Mouse (Mus musculus): ENCODE results near the gene Padi1. TPM values are rescaled to one million over a fixed set of nuclear protein-coding genes. Genes with fewer than 3 reads are reported as not detected.
A peak's percentile ranks its signal among the peaks of the same experiment; 100 is the strongest.

The Padi1 gene
- total RNA-seq, 2 experiments from 2014 or later: not detected

DNA sequence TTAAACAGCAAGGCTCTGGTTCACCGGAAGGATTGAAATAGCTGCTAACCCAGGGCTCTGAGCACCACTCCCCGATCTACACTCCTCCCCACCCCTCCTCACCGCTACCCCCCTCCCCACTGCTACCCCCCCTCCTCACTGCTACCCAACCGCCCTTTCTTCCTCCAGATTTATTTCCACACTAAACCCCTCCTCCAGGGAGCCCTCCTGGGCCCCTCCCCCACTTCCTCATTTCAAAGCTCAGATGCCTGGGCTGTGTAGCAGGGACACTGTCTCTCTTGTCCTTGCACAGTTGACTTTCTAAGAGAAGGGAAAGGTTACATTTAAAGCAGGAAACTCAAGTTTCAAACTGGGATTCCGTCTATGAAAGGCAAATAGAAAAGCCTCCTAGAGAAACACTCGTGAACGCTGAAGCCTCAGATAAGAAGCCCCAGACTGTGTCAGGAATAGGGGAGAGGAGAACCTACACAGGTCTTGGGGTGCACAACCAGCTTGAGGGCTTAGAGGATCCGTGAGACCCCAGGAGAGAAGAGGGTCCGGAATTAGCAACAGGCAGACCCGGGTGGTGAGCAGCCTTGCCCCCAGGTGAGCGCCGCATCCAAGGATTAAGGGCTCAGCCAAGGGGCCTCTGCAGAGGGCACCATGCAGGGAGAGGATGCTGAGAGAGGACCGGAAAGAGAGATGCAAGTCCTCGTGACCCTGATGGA lies 23.1 kb upstream of the Padi1 start:
- ATAC-seq (replicated peaks; ENCODE audit: low FRiP score, poor library complexity, severe bottlenecking): no peak

- peak; percentile 37; the same call in 1 of the 2 replicates for ATAC-seq (replicated peaks; ENCODE audit: low FRiP score, poor library complexity, severe bottlenecking)
These were observed 16.6 kb upstream of the Padi1 start for GRCm38 (mm10) chr4:140862036-140862650.

DNA sequence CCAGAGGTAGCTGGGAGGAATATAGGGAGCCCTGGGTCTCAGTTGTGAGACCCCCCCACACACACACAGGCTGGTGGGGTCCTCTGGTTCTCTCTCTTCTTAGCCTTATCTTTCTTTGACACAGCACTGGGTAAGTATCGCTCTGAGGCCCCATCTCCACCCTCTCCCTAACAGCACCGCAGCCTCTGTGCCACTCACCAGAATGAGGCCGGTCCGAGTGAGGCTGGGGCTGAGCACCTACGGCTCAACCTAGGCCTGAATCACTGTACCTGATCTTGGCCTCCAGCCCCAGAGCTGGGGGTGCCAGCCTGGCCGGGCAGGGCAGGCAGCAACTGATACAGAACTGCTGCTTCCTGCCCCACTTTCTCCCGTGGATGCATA lies 15.2 kb upstream of the Padi1 start:
- ATAC-seq (replicated peaks; ENCODE audit: low FRiP score, poor library complexity, severe bottlenecking): peak; percentile 59

- peak; percentile 80 for ATAC-seq (replicated peaks; ENCODE audit: low FRiP score, poor library complexity, severe bottlenecking)
These were observed 14.7 kb upstream of the Padi1 start for GRCm38 (mm10) chr4:140860125-140860766.

DNA sequence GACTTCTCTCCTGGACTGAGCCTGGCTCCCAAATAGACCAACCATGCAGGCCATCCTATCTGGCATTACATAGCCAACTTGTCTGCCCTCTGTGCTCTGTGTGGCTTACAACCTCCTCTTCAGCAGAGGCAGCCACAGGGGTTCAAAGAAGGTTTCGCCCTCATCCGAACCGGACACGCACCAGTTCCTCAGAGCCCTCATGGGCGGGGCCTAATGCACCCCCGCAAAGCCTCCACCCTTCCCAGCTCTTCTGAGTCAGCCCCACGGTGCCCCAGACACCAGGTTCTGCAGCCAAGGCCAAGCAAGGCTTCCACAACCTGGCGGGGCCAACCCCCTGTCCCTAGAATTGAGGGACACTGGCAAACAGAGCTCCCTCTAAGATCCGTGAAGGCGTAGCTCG lies 13.7 kb upstream of the Padi1 start:
- ATAC-seq (replicated peaks; ENCODE audit: low FRiP score, poor library complexity, severe bottlenecking): no peak

DNA sequence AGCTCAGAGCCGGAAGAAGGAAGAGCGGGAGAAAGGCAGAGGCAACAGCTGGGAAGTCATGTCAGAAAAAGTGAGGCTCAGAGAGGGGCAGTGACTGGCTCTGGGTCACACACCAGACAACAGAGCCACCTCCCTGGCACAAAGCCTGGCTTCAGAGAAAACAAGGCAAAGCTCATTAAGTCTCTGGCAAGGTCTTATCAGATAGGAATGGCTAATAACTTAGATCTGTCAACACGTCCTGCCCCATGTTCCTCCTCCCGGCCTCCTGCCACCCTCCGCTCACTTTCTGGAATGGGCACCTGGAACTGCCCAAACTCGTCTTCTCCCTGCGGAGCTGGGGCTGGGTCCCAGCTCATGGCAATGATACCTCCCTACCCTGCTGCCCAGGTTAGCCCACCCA lies 12.2 kb upstream of the Padi1 start:
- no peak for ATAC-seq (replicated peaks; ENCODE audit: low FRiP score, poor library complexity, severe bottlenecking)

- no peak for ATAC-seq (replicated peaks; ENCODE audit: low FRiP score, poor library complexity, severe bottlenecking)
These were observed 11.5 kb upstream of the Padi1 start for GRCm38 (mm10) chr4:140857041-140857440.

DNA sequence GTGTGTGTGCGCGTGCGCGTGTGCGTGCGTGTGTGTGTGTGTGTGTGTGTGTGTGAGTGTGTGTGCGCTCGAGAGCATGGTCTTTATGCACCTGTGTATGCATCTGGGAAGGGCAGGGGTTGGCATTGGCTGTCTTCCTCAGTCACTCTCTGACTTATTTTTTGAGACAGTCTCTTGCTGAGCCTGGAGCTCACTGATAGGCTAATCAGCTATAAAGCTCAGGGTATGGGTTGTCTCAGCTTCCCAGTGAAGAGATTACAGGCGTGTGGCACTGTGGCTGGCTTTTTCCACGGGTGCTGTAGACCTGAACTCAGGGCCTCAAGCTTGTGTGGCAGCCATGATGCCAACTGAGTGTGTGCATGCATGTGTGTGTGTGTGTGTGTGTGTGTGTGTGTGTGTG lies 9.6 kb upstream of the Padi1 start:
- ATAC-seq (replicated peaks; ENCODE audit: low FRiP score, poor library complexity, severe bottlenecking): peak; percentile 76

- peak; percentile 79 for ATAC-seq (replicated peaks; ENCODE audit: low FRiP score, poor library complexity, severe bottlenecking)
These were observed 8.9 kb upstream of the Padi1 start for GRCm38 (mm10) chr4:140854455-140854864.

GRCm38 (mm10) chr4:140853626-140854025 lies 8.0 kb upstream of the Padi1 start:
- no peak for ATAC-seq (replicated peaks; ENCODE audit: low FRiP score, poor library complexity, severe bottlenecking)

DNA sequence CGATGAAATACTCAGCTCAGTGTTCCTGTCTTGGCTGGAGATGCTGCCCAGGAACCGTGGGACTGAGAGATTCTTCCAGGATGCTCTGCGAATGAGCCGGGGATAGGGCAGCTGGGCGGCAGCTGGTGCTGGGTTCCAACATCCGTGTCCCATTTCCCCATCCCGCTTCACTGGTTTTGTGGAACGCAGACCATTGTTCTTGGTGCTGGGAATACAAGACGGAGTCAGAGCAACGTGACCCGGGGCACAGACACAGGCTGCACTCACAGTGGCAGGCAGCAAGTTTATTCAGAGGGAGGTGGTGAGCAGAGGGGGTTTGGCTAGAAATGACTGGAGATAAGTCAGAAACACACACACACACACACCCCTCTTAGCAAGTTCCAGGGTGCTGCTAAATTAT lies 3.7 kb upstream of the Padi1 start:
- no peak for ATAC-seq (replicated peaks; ENCODE audit: low FRiP score, poor library complexity, severe bottlenecking)

- ATAC-seq (replicated peaks; ENCODE audit: low FRiP score, poor library complexity, severe bottlenecking): no peak
These were observed 587 bp downstream of the Padi1 start for GRCm38 (mm10) chr4:140844991-140845390.

DNA sequence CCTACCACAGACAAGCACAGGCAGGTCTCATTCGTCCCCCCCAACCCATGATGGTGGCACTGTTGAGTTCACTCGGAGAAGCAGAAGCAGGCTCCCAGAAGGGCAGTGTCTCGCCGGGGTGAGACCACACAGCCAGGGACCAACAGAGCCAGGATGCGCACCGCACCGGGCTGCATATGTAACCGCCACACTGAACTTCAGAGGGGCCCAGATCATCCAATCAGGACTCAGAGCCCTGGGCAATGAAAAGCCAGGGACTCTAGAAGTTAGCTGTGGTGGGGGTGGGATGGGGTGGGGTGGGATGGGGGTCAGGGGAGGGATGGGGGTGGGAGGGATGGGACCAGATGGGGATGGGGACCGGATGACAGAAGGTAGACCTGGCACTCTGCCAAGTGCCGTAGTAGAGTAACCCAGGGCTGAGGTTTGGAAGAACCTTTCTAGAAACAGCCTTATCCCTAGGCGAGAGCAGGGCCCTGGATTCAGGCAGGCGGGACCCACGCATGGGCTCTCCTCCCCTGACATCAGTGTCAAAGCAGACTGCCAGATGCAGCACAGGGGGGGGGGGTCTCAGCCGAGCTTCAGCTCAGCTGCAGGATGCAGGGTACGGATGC lies 1.8 kb downstream of the Padi1 start:
- ATAC-seq (replicated peaks; ENCODE audit: low FRiP score, poor library complexity, severe bottlenecking): no peak

DNA sequence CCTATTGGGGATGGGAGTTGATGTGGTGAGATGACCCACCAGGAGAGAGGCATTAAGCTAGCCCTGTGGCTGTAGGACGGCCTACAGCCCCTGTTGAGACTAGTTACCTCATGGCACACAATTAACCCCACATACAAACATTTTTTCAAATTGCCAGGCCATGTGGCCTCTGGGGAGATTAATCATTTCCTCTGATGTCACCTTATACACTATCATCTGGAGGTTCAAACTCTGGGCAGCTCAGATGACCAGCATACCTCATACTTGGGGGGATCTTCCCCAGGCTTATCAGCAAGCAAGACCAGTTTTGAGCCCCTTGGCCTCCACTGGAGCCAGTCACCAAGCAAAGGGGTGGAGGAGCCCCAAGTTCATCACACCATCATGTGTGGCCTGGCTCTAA lies 2.7 kb downstream of the Padi1 start:
- ATAC-seq (replicated peaks; ENCODE audit: low FRiP score, poor library complexity, severe bottlenecking): no peak

GRCm38 (mm10) chr4:140837879-140838278 lies 7.7 kb downstream of the Padi1 start:
- no peak for ATAC-seq (replicated peaks; ENCODE audit: low FRiP score, poor library complexity, severe bottlenecking)

- no peak for ATAC-seq (replicated peaks; ENCODE audit: low FRiP score, poor library complexity, severe bottlenecking)
These were observed 9.2 kb downstream of the Padi1 start for GRCm38 (mm10) chr4:140836208-140836866.

- peak; percentile 82 for ATAC-seq (replicated peaks; ENCODE audit: low FRiP score, poor library complexity, severe bottlenecking)
These were observed 9.9 kb downstream of the Padi1 start for GRCm38 (mm10) chr4:140835682-140836081.

DNA sequence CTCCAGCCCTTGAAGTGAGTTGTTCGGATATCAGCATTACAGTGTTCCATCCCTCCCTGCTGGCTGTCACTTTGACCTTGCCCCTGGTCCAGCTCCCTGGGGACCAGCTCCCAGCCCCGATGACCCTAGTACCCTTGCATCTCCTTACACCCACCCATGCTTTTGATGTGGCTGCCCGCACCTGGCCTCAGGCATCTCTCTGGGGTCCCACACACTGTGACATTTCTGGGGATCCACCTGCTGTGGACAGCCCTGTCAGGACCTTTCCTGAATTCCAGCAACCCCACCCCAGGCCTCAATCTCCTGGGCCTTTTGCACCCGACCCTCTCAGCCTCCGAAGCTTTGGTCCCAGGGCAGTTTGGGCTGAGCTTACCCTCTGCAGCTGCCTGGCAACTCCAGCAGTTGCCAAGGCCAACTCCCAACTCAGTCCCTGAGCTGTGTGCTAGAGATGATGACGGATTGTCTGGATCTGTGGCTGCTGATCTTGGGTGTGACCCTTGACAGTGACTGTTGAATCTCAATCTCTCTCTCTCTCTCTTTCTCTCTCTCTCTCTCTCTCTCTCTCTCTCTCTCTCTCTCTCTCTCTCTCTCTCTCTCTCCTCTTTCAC lies 11.1 kb downstream of the Padi1 start:
- ATAC-seq (replicated peaks; ENCODE audit: low FRiP score, poor library complexity, severe bottlenecking): no peak

- no peak for ATAC-seq (replicated peaks; ENCODE audit: low FRiP score, poor library complexity, severe bottlenecking)
These were observed 12.8 kb downstream of the Padi1 start for GRCm38 (mm10) chr4:140832821-140833220.

GRCm38 (mm10) chr4:140831808-140832207 lies 13.8 kb downstream of the Padi1 start:
- ATAC-seq (replicated peaks; ENCODE audit: low FRiP score, poor library complexity, severe bottlenecking): no peak

Measured in erythroblast, adult 5-6 weeks (primary cell).